Mouse (Mus musculus) thymus, postnatal 4 days (tissue): ENCODE measurements around the gene Pirb.

Experiments
- DNase-seq: peaks from one replicate; pipeline ENCODE4 v3.0.0; 2021

Gene Pirb

DNA sequence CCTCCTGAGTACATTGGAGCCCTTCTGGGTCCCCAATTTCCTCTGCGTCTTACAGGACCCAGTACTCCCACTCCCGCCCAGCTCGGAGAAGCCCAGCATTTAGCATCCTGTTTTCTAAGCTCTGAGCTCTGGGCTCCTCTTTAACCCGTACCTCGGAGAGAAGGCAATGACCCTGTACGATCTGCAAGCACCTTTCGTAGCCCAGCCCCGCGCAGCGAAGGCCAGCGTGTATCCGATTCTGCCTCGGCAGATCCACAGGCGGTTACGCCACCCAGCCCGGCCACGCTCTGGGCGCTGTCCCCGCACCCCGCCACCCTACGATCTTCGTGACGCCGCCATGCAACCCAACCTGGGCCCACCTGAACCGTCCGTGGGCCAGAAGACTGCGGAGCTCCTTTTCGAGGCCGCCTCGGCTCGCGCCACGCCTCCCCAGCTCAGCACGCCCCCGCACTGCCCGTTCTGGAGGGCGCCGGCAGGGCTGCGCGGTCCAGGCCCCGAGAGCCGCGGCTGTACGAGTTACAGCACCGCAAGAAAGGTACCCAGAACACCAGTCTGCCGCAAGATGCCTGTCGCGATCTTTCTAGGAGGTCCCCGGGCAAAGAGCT lies 27.7 kb downstream of the Pirb start, which contains the start of gene Tsen34:
Tsen34 (plus strand) TSS at position 482 of the 605 bp plus-strand sequence.
- no peak for DNase-seq

DNA sequence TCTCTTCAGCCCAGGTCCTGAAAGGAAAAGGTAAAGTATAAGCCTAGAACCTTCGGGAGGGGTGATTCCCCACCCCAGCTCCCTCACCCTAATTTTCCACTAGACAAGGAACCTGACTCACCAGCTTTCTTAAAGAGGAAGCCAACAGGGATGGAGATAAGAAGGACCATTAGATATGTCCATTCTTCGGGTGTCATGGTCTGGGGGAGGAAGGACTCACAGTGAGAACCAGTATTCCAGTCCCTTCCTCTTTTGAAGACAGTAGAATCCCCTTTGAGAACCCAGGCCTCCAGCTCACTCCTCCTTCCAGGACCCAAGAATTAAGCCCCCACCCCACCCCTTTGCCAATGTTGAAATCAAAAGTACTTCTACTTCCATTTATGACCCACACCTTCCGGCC lies 28.3 kb downstream of the Pirb start:
- no peak for DNase-seq

DNA sequence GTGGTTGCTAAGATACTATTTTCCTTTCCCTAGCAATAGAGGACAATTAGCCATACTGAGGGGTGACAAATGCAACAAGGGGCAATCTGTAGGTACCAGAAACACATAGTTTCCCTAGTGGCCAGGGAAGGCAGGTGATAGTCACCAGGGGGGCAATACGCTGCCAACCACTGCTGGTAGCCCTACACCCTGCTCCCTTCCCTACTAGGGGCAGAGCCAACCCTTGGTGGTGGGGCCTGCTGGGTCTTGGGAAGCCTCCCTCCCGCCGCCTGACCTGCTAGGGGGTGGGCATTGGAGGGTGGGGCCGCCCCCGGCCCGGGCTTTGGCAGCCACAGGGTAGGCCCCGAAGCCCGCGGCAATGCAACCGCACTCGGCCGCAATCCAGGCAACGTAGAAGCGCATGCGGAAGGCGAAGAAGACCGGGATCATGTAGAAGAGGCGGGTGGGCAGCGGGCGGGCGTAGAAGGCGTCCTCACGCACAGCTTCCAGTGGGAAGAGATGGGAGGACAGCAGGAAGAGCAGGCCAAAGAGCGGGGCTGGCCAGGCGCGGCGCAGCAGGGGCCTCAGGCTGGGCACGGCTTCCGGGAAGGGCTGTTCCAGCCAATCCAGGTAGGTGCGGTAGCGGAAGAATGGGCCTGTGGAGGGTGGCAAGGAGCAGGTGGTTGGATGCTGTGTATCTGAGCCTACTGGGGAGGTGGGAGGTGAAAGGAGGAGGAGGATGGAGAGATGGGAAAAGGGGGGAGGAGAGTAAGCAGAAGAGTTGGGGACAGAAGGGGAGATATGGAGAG lies 34.6 kb downstream of the Pirb start:
- DNase-seq: no peak

DNA sequence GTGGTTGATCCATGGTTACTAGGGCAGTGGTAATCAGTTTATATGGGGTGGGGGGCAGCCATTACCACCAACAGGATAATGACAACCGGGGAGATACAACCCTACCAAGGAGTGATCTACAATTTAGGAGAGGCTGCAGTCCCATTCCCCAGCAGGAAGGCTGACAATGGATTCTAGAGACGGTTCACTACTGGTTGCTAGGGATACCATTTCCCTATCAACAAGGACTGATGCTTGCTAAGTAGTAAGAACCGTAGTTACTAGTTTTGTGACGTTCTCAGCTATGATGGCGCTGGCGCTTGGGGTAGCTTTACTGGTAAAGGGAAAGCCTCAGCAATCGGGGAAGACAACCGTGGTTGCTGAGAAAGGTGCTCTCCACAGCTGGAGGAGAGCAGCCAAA lies 35.5 kb downstream of the Pirb start:
- DNase-seq: no peak

DNA sequence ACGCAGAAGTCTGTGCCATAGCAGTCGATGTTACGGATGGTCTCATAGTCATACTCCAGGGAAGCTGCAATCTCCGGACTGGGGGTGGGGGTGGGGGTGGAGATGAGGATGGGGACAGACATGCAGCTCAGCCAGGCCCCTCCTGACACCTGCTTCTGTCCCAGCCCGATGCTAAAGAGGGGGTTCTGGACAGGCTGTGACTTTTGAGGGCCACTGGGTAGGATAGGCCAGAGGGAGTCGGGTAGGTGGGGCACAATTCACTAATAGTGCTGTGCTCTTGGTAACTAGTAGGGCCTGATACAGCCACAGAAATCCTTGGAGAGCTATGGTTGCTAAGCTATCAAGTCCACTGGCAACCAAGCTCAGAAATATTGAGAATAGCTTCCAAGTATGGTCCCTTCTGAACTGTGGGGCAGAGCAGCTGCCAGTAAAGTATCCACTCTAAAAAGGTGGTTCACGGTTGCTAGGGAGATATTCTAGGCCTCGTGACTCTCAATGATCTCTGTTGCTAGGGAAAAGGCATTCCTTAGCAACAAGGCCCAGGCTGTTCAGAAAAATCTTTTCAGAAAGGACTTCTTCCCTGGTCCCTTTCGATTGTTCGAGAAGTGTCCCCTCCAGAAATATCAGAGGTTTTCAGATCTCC lies 36.2 kb downstream of the Pirb start:
- no peak for DNase-seq

DNA sequence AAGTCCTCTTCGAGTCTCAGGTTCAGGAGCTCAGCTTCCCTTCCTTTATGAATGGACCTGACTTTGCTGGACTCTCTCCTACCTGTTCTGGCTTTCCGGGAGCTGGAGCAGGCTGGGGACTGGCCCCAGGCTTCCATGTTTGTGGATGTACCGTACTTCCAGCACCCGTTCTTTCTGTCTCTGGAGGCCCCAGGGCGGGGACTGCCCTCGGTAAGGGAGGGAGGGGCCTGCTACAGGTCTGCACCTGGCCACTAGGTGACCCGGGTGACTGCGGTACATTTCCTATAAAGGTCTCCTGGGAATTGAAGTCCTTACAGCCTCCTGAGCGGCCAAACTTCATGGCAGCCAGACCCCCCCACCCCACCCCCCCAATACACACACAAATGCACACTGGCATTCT lies 42.8 kb downstream of the Pirb start, which contains the start of gene Tmc4:
Tmc4 (minus strand) TSS at position 212 of the 400 bp plus-strand sequence.
- DNase-seq: no peak

DNA sequence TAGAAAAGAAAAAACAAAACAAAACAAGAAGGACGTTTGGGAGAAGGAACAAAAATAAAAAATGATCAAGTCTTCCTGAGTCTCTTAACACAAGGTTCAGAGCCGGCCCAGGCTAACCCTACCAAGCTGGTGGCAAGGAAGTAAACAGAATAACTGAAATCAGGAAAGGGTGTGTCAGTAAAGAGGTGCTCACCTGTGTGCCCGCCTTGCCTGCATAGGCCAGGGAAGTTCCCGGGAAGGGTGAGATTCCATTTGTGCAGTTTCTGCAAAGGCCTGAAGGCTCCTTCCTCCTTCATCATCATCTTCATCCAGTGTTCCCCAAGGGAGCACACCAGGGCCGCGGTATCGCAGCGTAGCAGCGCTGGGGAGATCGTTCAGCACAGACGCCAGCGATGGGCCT lies 43.8 kb downstream of the Pirb start:
- DNase-seq: no peak

DNA sequence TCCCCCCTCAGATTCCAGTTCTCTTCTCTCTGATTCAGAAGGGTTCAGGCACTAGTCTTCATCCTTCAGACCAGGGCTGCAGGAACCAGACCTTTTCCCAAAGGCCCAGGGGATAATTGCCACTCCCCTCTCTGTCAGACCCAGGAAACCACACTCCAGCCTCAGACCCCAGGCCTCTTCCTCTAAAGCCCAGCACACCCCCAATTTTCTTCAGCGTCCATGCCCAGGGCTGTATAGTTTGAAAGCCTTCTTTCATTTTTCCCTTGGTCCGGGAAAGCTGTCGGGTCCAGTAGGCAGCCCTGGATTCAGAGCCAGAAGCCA lies 45.0 kb downstream of the Pirb start:
- no peak for DNase-seq

DNA sequence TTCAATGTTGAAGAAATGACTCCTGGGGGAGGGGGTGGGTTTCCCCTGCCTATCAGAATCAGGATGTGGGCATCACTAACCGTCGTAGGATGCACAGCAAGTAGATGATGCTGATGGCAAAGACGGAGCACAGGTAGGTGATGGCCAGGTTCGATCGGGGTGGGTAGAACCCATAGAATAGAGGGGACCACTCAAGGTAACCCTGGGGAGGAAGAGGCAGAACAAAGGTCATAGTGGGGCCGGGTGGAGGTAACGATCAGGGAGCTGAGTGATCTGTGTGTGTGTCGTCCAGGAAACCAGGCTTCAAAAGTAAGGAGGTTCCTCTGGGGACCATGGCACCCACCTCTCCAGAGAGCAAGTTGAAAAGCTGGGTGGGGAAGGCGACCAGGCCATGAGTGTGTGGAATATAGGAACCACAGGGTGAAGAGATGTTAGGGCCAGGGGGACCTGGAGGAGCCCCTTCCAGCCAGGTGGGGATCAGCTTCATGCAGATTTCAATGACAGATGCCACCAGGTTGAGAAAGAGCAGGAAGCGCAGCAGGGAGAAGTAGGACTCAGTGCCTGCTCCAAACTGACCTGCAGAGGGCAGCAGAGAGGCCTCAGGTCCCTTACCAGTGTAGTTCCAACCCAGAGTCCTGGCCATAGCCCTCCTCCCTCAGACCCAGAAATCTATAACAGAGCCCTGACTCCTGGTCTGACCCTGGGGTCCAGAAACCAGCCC lies 45.5 kb downstream of the Pirb start:
- DNase-seq: peak; percentile 92

DNA sequence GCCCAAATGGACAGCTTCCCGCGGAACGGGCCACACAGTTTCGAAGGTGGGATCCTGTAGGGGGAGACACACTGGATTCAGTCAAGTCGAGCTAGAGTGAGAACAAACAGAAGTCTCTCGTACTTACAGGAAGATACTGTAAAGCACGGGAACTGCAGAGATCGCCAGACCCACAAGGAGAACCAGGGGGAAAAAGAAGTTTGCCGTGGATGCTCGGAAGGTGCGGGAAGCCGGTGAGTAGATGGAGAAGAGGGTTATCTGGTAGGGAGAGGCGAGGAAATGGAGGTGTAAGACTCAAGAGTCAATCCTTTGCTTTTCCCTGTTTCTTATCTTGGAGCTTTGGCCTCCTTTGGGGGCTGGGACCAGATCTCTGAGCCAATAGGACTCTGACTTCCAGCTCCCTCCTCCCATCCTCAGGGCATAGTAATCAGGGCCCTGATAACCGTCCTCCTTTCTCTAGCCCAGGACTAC lies 53.2 kb downstream of the Pirb start:
- DNase-seq: no peak

DNA sequence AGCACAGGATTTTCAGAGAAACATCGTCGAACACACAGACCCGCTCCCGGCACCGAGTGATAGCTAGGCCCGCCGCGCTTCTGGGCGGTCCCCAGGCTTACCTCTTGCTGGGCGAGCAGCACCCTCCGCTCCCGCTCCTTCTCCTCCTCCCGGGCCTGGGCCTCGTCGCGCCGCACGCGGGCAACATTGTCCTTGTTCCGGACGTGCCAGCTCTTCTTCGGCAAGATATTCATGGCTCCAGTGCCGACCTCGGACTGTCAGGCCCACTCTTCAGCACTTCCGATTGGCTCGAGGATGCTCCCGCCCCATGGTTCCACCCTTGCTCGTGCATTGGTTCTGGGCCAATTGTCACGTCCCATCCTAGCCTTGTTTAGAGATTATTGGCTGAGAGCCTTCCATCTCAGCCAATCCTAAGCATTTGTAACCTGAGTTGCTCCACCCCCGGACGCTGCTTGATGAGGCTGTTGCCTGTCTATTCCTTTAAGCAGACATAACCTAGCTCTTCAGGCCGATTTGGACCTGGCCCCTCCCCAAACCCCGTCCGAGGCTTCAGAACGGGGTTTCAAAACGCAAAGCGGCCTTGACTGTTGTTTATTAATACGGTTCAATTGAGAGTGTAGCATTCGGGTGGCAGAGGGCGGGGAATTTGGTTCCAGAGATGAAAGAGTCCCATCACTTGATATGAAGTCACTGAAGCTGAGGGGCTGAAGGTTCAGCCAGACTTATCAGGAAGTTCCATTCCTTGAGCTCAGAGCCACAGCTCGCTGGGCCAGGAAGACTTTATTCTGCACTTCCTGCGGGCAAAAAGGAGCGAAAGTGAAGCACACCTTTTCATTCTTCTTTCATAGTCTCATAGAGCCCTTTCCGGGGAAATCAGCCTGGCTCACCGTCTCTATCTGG lies 54.7 kb downstream of the Pirb start, which contains the start of gene Leng1:
Leng1 (minus strand) TSS at position 626 of the 900 bp plus-strand sequence.
- DNase-seq: peak; percentile 88

DNA sequence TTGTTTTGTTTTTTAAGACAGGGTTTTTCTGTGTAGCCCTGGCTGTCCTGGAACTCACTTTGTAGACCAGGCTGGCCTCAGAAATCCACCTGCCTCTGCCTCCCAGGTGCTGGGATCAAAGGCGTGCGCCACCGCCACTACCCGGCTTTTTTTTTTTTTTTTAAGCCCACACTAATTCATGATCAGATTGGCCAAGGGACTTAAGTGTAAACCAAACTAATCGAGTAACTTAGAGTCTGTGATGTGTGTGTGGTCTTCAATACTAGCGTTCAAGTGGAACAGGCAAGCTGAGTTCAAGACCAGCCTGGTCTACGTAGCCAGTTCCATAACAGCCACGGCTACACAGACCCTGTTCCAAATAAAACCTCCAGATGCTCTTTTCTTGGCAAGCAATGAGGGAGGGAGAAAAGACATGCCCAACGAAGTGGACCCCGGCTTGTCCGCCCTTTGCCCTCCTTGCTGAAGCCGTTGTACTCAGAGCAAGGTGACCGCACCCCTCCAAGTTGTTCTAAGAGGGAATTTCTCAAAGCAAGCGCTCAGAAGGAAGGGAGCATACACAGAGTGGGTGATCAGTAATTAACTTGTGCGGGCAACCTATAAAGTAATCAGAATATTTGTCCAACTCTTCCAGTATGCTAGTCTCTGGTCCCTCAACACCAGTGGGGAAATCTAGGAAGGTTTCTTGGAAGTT lies 55.5 kb downstream of the Pirb start:
- no peak for DNase-seq
